Mouse (Mus musculus) heart, adult 2 months (tissue): ENCODE data around the gene Lrrc36. TPM values are rescaled to one million over a fixed set of nuclear protein-coding genes. Genes with fewer than 3 reads are reported as not detected.
A peak's percentile ranks its signal among the peaks of the same experiment; 100 is the strongest.

Source experiments
- DNase-seq, 2 experiments: peaks; one replicate each; pipeline ENCODE4 v3.0.0; 2021
- H3K27ac ChIP-seq: fragments of 200-600 bp; 2 replicates; pipeline ENCODE4 v1.8.1; 2022
- H3K27me3 ChIP-seq: fragments of 200-500 bp; 2 replicates; pipeline ENCODE4 v1.6.1; 2012; ENCODE audit warnings: mild to moderate bottlenecking, low read length, inconsistent platforms, mixed read lengths; ENCODE audit not compliant: control insufficient read depth, insufficient read depth
- H3K36me3 ChIP-seq: fragments of 200-500 bp; 2 replicates; pipeline ENCODE4 v1.6.1; 2012; ENCODE audit warnings: low read length, inconsistent platforms; ENCODE audit not compliant: control insufficient read depth, insufficient read depth
- H3K4me1 ChIP-seq: fragments of 200-500 bp; 2 replicates; pipeline ENCODE4 v1.6.1; 2011; ENCODE audit warnings: low read length; ENCODE audit not compliant: control insufficient read depth, insufficient read depth
- H3K4me3 ChIP-seq: fragments of 200-600 bp; 2 replicates; pipeline ENCODE4 v1.8.1; 2022
- H3K79me2 ChIP-seq: fragments of 200-500 bp; replicated peaks from 2 replicates; pipeline ENCODE4 v1.6.1; 2012; ENCODE audit warnings: mild to moderate bottlenecking, inconsistent platforms, low read length, moderate library complexity, mixed read lengths; ENCODE audit not compliant: control insufficient read depth, insufficient read depth
- H3K9ac ChIP-seq: fragments of 200-500 bp; 2 replicates; pipeline ENCODE4 v1.6.1; 2012; ENCODE audit warnings: low read depth, mild to moderate bottlenecking, control low read depth, inconsistent platforms, low read length, mixed read lengths
- CTCF ChIP-seq: fragments of 200-600 bp; IDR thresholded peaks from 2 replicates; pipeline ENCODE4 v1.8.1; 2022; ENCODE audit warnings: antibody characterized with exemption, mild to moderate bottlenecking, moderate library complexity
- EP300 ChIP-seq: fragments of 200-500 bp; IDR thresholded peaks from 2 replicates; pipeline ENCODE4 v1.6.1; 2011; ENCODE audit warnings: low read depth, low read length, control low read depth; ENCODE audit not compliant: insufficient read depth
- POLR2A ChIP-seq: fragments of 200-500 bp; IDR thresholded peaks from 2 replicates; pipeline ENCODE4 v1.6.1; 2011; ENCODE audit warnings: mild to moderate bottlenecking, low read depth, low read length, control low read depth; ENCODE audit not compliant: insufficient read depth
- WGBS: fragments of 180-500 bp; shearing (Covaris S2); methylation state at CpG from one replicate; pipeline ENCODE4 v1.1.7; 2018; 5-methylcytosine and 5-hydroxymethylcytosine counted together
- intact Hi-C: fragments of 180-260 bp; cut with DNase I; formaldehyde crosslinking; loops from one replicate; pipeline ENCODE4 v1.15.1; 2025
- polyA plus RNA-seq: library from polyadenylated mRNA; depleted of rRNA; stranded (reverse); fragments of >200 nt; gene quantifications from 2 replicates; pipeline ENCODE4 v1.2.3, GENCODE M21; 2012
- total RNA-seq, 2 experiments: library from RNA; stranded (reverse); gene quantifications; 2 replicates each; pipeline ENCODE4 v1.2.3; 2021

The Lrrc36 gene
- total and polyA plus RNA-seq, 3 experiments = 0.45 to 0.94 (median 0.47) TPM

DNA sequence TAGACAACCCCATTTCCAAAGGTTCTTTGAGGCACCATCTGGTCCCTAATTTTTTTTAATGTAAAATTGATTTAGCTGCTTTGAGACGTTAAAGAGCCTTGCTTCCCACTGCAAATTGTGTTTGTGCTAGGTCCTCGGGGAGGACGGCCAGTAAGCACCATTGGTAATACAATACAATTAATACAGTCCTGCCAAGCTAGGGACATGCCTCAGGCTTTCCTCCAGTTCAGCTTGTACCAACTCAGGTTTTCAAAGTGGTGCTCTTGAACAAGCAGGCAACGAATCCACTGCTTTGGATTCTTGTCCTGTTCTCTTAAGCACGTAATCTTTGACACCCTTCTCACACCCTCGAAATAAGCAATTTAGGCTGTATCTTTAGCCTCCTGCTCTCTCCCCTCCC, 19.6 kb downstream of the Lrrc36 start:
- WGBS = 22% methylated on average over 6 of the region's 6 CpGs

DNA sequence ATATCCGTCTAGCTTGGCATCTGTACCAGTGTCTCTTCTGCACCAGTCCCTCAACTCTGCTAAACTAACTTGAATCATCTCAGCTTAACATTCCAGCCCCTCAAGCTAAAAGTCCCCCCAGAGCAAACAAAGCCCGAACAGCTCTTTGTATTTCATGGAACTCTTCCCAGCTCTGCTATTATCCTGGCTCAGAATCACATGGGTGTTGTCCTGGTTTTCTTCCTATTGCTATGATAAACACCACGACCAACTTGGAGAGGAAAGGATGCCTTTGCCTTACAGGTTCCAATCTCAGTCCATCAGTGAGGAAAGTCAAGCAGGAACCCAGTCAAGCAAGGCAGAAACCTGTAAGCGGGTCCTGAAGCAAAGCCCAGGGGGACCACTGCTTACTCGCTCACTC, 20.1 kb downstream of the Lrrc36 start:
- Histone ChIP-seq H3K9ac (no peak overlapping the region), H3K36me3 (peaks cover 15% of the 10 kb centered on the region; the same call in 1 of the 2 replicates), H3K79me2 (no peaks in the 10 kb centered on the region), H3K27ac (peak overlapping the region; percentile 82), H3K4me1 (peaks cover 11% of the 10 kb centered on the region), H3K27me3 (no peaks in the 10 kb centered on the region), H3K4me3 (no peak overlapping the region)
- DNase-seq = peak in 1 of 2 experiments; percentile 19
- TF ChIP-seq EP300 (no peak), POLR2A (no peak; the same call in 1 of the 2 replicates), CTCF (no peak)
- intact Hi-C loops = no loop called here
- WGBS = 28% methylated on average over 5 of the region's 5 CpGs

More for the DNA sequence above, 19.6 kb downstream of the Lrrc36 start:
- Histone ChIP-seq H3K36me3 (peaks cover 15% of the 10 kb centered on the region; the same call in 1 of the 2 replicates), H3K4me3 (no peak overlapping the region), H3K27ac (peak overlapping the region; percentile 82), H3K4me1 (peaks cover 11% of the 10 kb centered on the region), H3K9ac (no peak overlapping the region), H3K79me2 (no peaks in the 10 kb centered on the region), H3K27me3 (no peaks in the 10 kb centered on the region)
- TF ChIP-seq CTCF (no peak), EP300 (no peak)
- intact Hi-C loops = no loop called here
- DNase-seq = peak in 1 of 2 experiments; percentile 17

DNA sequence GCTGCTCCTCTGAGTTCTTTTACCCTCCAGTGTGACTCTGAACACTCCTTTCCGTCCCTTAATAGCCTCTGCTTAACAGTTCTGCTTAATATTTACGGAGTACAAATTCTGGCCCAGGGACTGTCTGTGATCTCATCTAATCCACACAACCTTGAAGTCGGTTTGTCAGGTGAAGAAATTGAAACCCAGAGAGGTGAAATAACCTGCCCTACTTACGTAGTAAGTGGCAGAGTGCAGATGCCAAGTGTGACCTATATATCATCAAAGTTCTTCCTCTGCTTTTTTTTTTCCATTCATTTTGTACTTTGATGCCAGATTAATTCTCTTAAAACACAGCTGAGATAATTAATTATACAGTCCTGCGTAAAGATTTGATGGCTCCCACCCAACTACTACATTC, 20.8 kb downstream of the Lrrc36 start:
- 76% methylated on average over 5 of the region's 5 CpGs for WGBS
- H3K4me1 ChIP-seq = peaks cover 11% of the 10 kb centered on the region
- intact Hi-C loops = no loop called here
- H3K27ac ChIP-seq = peak overlapping the region; percentile 82
- H3K27me3 ChIP-seq = no peaks in the 10 kb centered on the region
- H3K4me3 ChIP-seq = no peak overlapping the region
- TF ChIP-seq EP300 (no peak), CTCF (no peak), POLR2A (no peak)
- H3K9ac ChIP-seq = no peak overlapping the region
- H3K79me2 ChIP-seq = no peaks in the 10 kb centered on the region
- no peak for DNase-seq
- peaks cover 15% of the 10 kb centered on the region; the same call in 1 of the 2 replicates for H3K36me3 ChIP-seq

DNA sequence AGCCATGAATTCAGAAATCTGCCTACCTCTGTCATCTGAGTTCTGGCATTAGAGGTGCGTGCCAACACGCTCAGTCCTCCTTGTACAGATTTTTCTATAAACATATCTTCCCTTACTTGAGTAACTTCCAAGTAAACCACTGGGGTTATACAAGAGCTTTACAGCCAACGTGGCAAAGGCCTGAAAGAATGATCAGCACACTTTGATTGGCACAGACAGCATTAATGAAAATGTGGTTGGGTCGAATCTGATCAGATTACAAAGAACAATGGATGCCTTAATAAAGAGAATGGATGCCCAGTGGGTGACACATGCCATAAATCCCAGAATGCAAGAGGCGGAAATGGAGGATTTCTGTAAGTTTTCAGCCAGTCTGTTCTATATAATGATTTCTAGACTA, 22.8 kb downstream of the Lrrc36 start:
- H3K27ac ChIP-seq = no peak overlapping the region
- H3K4me3 ChIP-seq = no peak overlapping the region
- no peaks in the 10 kb centered on the region for H3K79me2 ChIP-seq
- peaks cover 11% of the 10 kb centered on the region for H3K4me1 ChIP-seq
- no peak overlapping the region for H3K9ac ChIP-seq
- no peaks in the 10 kb centered on the region for H3K27me3 ChIP-seq
- TF ChIP-seq EP300 = no peak
- no peak for TF ChIP-seq CTCF
- no peak for TF ChIP-seq POLR2A
- WGBS = 88% methylated on average over 5 of the region's 5 CpGs
- DNase-seq = no peak
- peaks cover 15% of the 10 kb centered on the region; the same call in 1 of the 2 replicates for H3K36me3 ChIP-seq
- intact Hi-C loops = no loop called here

DNA sequence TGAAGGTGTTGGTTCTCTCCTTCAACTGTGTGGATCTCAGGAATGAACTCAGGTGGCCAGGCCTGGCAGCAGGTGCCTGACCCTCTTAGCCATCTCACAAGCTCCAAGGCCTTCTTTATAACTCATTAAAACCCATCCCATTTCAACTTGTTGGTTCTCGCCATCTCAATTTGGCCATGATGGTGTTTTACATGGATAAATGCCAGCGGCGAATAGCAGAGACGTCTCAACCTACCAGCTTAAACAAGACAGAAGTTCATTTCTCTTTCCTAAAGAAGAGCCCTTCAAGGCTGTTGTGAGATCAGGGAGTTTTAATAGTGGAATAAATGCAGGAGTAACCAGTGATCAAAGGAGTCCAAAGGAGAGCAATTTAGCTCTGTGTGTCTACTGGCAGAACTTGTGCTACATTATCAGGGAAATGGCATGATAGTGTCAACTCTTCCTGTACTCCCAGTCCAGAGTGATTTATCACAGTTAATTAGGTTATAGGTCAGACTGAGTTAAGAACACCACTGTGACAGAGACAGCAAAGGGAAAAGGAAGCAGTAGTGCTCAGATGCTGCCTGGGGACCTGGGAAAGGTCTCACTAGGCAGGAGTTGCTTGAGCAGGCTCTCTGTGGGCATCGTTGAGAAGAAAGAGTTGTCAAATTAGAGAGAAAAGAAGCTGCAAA, 23.8 kb downstream of the Lrrc36 start:
- no peak for DNase-seq
- TF ChIP-seq CTCF (no peak), POLR2A (no peak), EP300 (no peak)
- 54% methylated on average over 5 of the region's 5 CpGs for WGBS
- H3K27me3 ChIP-seq = no peaks in the 10 kb centered on the region
- H3K79me2 ChIP-seq = no peaks in the 10 kb centered on the region
- H3K4me1 ChIP-seq = peaks cover 11% of the 10 kb centered on the region
- peaks cover 15% of the 10 kb centered on the region; the same call in 1 of the 2 replicates for H3K36me3 ChIP-seq
- H3K4me3 ChIP-seq = no peak overlapping the region
- H3K9ac ChIP-seq = no peak overlapping the region
- intact Hi-C loops = no loop called here
- peak overlapping the region; percentile 9; the same call in 1 of the 2 replicates for H3K27ac ChIP-seq

DNA sequence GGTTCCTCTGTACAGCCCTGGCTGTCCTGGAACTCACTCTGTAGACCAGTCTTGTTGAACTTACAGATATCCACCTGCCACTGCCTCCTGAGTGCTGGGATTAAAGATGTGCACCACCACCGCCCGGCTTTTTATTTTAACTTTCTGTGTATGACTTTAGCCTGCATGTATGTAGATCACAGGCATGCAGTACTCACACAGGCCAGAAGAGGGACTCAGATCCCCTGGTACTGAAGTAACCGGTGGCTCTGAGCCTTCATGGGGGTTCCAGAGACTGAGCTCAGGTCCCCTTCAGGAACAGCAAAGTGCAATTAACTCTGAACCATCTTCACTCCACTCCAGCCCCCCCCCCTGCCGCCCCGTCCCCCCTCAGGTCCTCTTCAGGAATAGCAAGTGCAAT, 25.5 kb downstream of the Lrrc36 start:
- H3K79me2 ChIP-seq = no peaks in the 10 kb centered on the region
- TF ChIP-seq CTCF = peak; percentile 71
- TF ChIP-seq POLR2A = no peak
- DNase-seq = peak in 1 of 2 experiments; percentile 44
- H3K27ac ChIP-seq = no peak overlapping the region
- H3K27me3 ChIP-seq = no peaks in the 10 kb centered on the region
- no peak overlapping the region for H3K4me3 ChIP-seq
- 65% methylated on average over 5 of the region's 5 CpGs for WGBS
- no peak overlapping the region for H3K9ac ChIP-seq
- intact Hi-C loops = no loop called here
- peaks cover 5% of the 10 kb centered on the region for H3K4me1 ChIP-seq
- peaks cover 3% of the 10 kb centered on the region; the same call in 1 of the 2 replicates for H3K36me3 ChIP-seq
